Mouse (Mus musculus): Measurements from ENCODE around the gene Ppp1r14c. TPM values are rescaled to one million over a fixed set of nuclear protein-coding genes. Genes with fewer than 3 reads are reported as not detected.

Ppp1r14c gene
- polyA plus RNA-seq, 1 experiment from 2014 or later, result 1.5 TPM

DNA sequence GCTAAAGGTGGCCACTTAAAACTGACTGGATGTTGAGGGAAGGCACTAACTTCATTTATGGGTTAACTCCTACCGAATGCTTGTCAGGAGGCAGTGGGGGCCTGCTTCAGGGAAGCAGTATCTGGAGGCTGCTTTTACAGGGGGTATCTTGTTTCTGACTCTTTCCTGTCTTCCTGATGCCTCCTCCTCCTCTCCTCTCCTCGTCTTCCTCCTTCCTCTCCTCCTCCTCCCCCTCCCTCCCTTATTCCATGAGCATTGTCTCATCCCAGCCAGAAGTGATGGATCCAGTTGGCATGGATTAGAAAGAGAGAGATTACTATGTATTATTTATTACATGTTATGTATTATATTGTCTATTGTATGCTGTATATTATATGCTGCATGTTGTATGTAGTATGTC lies 142.9 kb downstream of the Ppp1r14c start:
- Histone ChIP-seq H3K27ac (no peak overlapping the region), H3K9me3 (replicated peaks) (no peaks in the 10 kb centered on the region), H3K36me3 (no peaks in the 10 kb centered on the region), H3K4me3 (no peak overlapping the region), H3K4me1 (peaks cover 10% of the 10 kb centered on the region), H3K27me3 (ENCODE audit: low read depth, poor library complexity, severe bottlenecking) (no peaks in the 10 kb centered on the region)
- WGBS, result 61% methylated on average over 2 of the region's 2 CpGs
- no peak for DNase-seq (ENCODE audit: low spot score)

DNA sequence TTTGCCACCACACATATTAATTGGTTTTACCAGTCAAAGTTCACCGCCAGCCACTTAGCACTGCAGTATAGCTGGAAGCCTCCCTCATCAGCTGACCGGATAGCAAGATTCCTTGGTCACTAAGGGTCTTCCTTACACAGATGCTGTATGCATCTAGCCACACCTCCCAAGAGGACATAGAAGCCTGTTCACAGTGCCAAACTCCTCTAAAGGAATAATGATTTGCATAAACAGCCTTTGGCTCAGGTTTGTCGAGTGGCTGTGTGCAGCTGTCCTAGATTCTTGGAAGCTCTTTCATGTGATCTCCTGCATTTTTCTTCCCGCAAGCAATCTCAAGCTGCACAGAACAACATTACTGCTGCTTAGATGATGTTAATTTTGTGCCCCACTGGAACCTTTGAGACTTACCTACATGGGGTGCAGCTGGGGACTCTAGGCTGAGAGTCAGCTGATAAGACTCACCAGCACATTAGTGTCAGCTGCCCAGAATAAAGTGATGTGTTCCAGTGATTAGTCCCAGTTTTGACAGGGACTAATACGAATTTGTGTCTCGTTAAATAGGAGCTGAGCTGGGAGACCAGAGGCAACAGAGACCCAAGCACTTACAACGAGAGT lies 143.9 kb downstream of the Ppp1r14c start:
- no peak overlapping the region for H3K4me3 ChIP-seq
- no peaks in the 10 kb centered on the region for H3K27me3 ChIP-seq (ENCODE audit: low read depth, poor library complexity, severe bottlenecking)
- WGBS, result 78% methylated on average over 7 of the region's 7 CpGs
- peaks cover 10% of the 10 kb centered on the region for H3K4me1 ChIP-seq
- no peak for DNase-seq (ENCODE audit: low spot score)
- no peaks in the 10 kb centered on the region for H3K36me3 ChIP-seq
- no peak overlapping the region for H3K27ac ChIP-seq
- H3K9me3 ChIP-seq (replicated peaks), result no peaks in the 10 kb centered on the region

GRCm38 (mm10) chr10:3510486-3510885 lies 144.6 kb downstream of the Ppp1r14c start:
- 60% methylated on average over 3 of the region's 3 CpGs for WGBS
- H3K4me1 ChIP-seq, result peaks cover 10% of the 10 kb centered on the region

GRCm38 (mm10) chr10:3511401-3511800 lies 145.5 kb downstream of the Ppp1r14c start:
- Histone ChIP-seq H3K9me3 (replicated peaks) (no peaks in the 10 kb centered on the region), H3K27me3 (ENCODE audit: low read depth, poor library complexity, severe bottlenecking) (no peaks in the 10 kb centered on the region), H3K27ac (no peak overlapping the region), H3K4me3 (no peak overlapping the region), H3K36me3 (no peaks in the 10 kb centered on the region), H3K4me1 (peaks cover 10% of the 10 kb centered on the region)
- DNase-seq (ENCODE audit: low spot score), result no peak
- WGBS, result 65% methylated on average over 3 of the region's 3 CpGs

More at GRCm38 (mm10) chr10:3510486-3510885, 144.6 kb downstream of the Ppp1r14c start:
- no peaks in the 10 kb centered on the region for H3K36me3 ChIP-seq
- no peaks in the 10 kb centered on the region for H3K27me3 ChIP-seq (ENCODE audit: low read depth, poor library complexity, severe bottlenecking)
- no peaks in the 10 kb centered on the region for H3K9me3 ChIP-seq (replicated peaks)
- no peak overlapping the region for H3K27ac ChIP-seq
- no peak for DNase-seq (ENCODE audit: low spot score)
- no peak overlapping the region for H3K4me3 ChIP-seq

DNA sequence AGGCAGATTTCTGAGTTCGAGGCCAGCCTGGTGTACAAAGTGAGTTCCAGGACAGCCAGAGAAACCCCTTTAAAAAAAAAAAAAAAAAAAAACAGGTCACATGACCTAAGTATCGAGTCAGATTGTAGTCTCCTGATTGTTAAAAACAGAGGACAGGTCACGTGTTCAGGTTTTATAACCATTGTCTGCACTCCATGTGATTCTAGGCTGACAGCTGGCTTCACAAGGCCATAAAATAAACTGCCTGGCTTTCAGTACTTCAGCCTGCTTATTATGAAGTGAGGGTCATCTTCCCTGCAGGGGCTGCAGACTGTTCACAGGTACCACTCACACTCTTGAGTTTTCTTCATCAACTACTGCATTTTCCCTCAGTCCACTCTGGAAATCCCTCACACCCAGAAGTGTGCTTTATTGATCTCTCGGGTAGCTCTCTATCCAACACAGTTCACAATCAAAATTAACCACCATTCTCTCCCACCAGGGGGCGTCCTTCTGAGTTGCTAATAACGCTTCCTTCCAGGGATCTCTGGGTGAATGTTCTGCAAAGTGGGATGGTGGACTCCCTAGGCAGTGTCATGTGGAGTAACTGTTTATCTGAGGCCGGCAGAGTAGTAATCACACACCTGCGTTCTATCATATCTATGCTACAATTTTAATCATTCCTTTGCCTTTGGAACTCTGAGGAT lies 146.9 kb downstream of the Ppp1r14c start:
- Histone ChIP-seq H3K27ac (no peak overlapping the region), H3K4me3 (no peak overlapping the region), H3K9me3 (replicated peaks) (no peaks in the 10 kb centered on the region), H3K4me1 (peaks cover 10% of the 10 kb centered on the region), H3K36me3 (no peaks in the 10 kb centered on the region), H3K27me3 (ENCODE audit: low read depth, poor library complexity, severe bottlenecking) (no peaks in the 10 kb centered on the region)
- DNase-seq (ENCODE audit: low spot score), result no peak
- 77% methylated on average over 8 of the region's 8 CpGs for WGBS

GRCm38 (mm10) chr10:3513947-3514346 lies 148.1 kb downstream of the Ppp1r14c start:
- no peaks in the 10 kb centered on the region for H3K9me3 ChIP-seq (replicated peaks)
- WGBS, result 76% methylated on average over 6 of the region's 6 CpGs
- no peak overlapping the region for H3K4me3 ChIP-seq
- no peak overlapping the region for H3K27ac ChIP-seq
- H3K36me3 ChIP-seq, result no peaks in the 10 kb centered on the region
- peaks cover 10% of the 10 kb centered on the region for H3K4me1 ChIP-seq
- no peak for DNase-seq (ENCODE audit: low spot score)
- H3K27me3 ChIP-seq (ENCODE audit: low read depth, poor library complexity, severe bottlenecking), result no peaks in the 10 kb centered on the region

Small RNA genes within 50 kb of the gene (microRNA-seq; reads per million reads assigned to microRNA genes)
- not detected for gene Gm24482

Other genes starting within 250 kb of the Ppp1r14c start
- gene H60c, start 98.3 kb upstream of the Ppp1r14c start, polyA plus RNA-seq (2016; fragmentation: Nextera tagmentation; extraction: Ambion mirVana), result not detected in 2 replicates
- gene Iyd, start 174.2 kb downstream of the Ppp1r14c start, polyA plus RNA-seq (2016; fragmentation: Nextera tagmentation; extraction: Ambion mirVana), result not detected in 2 replicates

Measured in limb, embryonic 10.5 days (tissue).